Mouse (Mus musculus) embryonic facial prominence, embryonic 11.5 days (tissue): ENCODE data around the gene Prss46. TPM values are rescaled to one million over a fixed set of nuclear protein-coding genes. Genes with fewer than 3 reads are reported as not detected.

ENCODE experiments used
- ATAC-seq: fragments of 200-750 bp; cut with Nextera tagmentation; replicated peaks from 2 replicates; pipeline ENCODE4 v1.8.0; 2017; ENCODE audit warnings: low read depth; ENCODE audit not compliant: insufficient number of reproducible peaks, low FRiP score, low TSS enrichment
- DNase-seq: peaks from one replicate; pipeline ENCODE4 v3.0.0-alpha.2; 2015; ENCODE audit warnings: low spot score
- H3K27ac ChIP-seq: fragments of 300-500 bp; sonication (generic); replicated peaks from 2 replicates; pipeline ENCODE4 v1.5.1; 2014; ENCODE audit warnings: mild to moderate bottlenecking, low read depth, low read length, control low read depth
- H3K27me3 ChIP-seq: fragments of 300-500 bp; sonication (generic); 2 replicates; pipeline ENCODE4 v1.6.1; 2014; ENCODE audit warnings: mild to moderate bottlenecking, low read length, moderate library complexity, mixed read lengths; ENCODE audit not compliant: control insufficient read depth, insufficient read depth
- H3K36me3 ChIP-seq: fragments of 300-500 bp; sonication (generic); replicated peaks from 2 replicates; pipeline ENCODE4 v1.6.1; 2014; ENCODE audit warnings: low read depth, mild to moderate bottlenecking, low read length, moderate library complexity, mixed read lengths; ENCODE audit not compliant: control insufficient read depth, insufficient read depth
- H3K4me1 ChIP-seq: fragments of 300-500 bp; sonication (generic); 2 replicates; pipeline ENCODE4 v1.6.1; 2014; ENCODE audit warnings: low read length, mixed read lengths; ENCODE audit not compliant: control insufficient read depth, insufficient read depth
- H3K4me2 ChIP-seq: fragments of 300-500 bp; sonication (generic); 2 replicates; pipeline ENCODE4 v1.6.1; 2014; ENCODE audit warnings: low read depth, mild to moderate bottlenecking, control low read depth, low read length, moderate library complexity
- H3K4me3 ChIP-seq: fragments of 300-500 bp; sonication (generic); 2 replicates; pipeline ENCODE4 v1.5.1; 2014; ENCODE audit warnings: low read depth, low read length, control low read depth
- H3K9ac ChIP-seq: fragments of 300-500 bp; sonication (generic); replicated peaks from 2 replicates; pipeline ENCODE4 v1.6.1; 2014; ENCODE audit warnings: mild to moderate bottlenecking, control low read depth, low read length
- H3K9me3 ChIP-seq: fragments of 300-500 bp; sonication (generic); replicated peaks from 2 replicates; pipeline ENCODE4 v1.6.1; 2016; ENCODE audit warnings: mild to moderate bottlenecking, low read length, inconsistent platforms, mixed read lengths; ENCODE audit not compliant: control insufficient read depth
- WGBS: fragments of 180-500 bp; shearing (Covaris S2); extraction: QIAGEN DNeasy Blood & Tissue Kit; methylation state at CpG from one replicate; pipeline ENCODE4 v1.1.7; 2014; 5-methylcytosine and 5-hydroxymethylcytosine counted together
- polyA plus RNA-seq: library from polyadenylated mRNA; unstranded; fragments of >200 nt; fragmentation: Nextera tagmentation; extraction: Ambion mirVana; gene quantifications from 2 replicates; pipeline ENCODE4 v1.2.1, GENCODE M21; 2014

Prss46 gene
- polyA plus RNA-seq, 1 experiment from 2014 or later = not detected

DNA sequence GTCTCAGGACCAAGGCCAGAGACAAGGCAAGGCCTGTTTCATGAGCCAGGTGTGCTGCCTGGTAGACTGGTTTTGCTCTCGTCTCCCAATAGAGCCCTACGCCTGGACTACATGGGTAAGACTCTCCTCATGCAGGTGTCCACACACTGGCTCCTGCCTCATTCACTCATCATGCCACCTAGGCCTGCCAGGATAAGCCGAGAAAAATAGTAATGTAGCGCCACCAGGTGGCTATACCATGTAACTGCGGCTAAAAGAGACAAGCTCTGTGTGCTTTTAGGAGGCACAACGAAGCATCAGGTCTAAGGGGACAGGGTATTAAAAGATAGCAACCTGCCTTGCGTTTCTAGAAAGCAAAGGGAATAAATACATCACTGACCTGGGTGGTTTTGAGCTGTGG is 26.7 kb downstream of the Prss46 start:
- Histone ChIP-seq H3K4me2 (no peak overlapping the region), H3K9me3 (no peaks in the 10 kb centered on the region), H3K27ac (no peak overlapping the region), H3K9ac (no peak overlapping the region), H3K36me3 (no peaks in the 10 kb centered on the region), H3K4me1 (peaks cover 4% of the 10 kb centered on the region), H3K4me3 (no peak overlapping the region), H3K27me3 (peaks cover 16% of the 10 kb centered on the region)
- WGBS = 17% methylated on average over 7 of the region's 7 CpGs
- ATAC-seq = no peak
- peak; percentile 73 for DNase-seq

DNA sequence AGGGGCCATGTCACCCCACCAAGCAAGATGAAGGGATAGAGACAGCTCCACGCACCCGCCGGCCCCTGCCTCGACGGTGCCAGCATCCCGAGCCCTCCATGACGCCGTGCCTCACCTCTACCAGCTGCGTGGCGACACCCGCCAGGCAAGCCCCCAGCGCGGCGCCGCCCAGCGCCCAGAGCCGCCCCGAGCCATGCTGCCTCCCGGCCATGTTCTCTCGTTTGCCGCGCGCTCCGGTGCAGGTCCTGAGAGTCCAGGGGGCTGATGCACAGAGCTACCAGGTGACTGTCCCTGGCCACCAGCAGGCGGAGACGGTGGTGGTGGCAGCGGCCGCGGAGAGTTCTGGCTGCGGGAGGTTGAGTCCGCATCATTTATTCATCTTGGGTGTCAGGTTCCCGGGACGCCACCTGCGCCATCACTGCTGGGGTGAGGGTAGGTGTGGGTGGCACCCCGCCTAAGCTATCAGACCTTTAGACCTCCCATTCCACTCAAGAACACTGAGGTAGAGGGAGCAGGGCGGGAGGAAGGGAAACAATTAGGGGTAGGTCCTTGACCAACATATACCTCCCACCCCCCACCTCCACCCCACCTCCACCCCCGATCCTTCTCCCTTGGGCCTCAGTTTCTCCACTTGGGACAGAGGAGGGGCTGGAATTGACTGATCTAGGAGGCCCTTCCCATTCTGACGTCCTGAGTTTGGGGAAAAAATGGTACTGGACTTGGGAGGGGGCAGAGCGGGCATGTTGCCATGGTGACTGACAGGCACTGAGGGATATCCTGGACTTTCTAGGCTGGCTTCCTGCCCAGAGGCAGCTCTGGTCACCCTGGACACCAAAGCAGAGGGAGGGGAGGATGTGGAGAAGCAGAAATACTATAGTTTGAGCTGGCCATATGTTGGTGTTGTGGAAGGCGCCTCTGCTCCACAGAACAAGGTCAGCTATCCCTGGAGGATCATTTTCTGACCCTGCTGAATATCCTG is 29.7 kb downstream of the Prss46 start:
- peak overlapping the region; percentile 13; the same call in 1 of the 2 replicates for H3K9ac ChIP-seq
- peaks cover 16% of the 10 kb centered on the region for H3K27me3 ChIP-seq

GRCm38 (mm10) chr9:110874660-110875191 is 30.4 kb downstream of the Prss46 start:
- 14% methylated on average over 3 of the region's 3 CpGs for whole genome bisulfite sequencing
- H3K9me3 ChIP-seq = no peaks in the 10 kb centered on the region
- H3K9ac ChIP-seq = no peak overlapping the region
- no peak overlapping the region for H3K27ac ChIP-seq
- H3K36me3 ChIP-seq = no peaks in the 10 kb centered on the region
- no peak overlapping the region for H3K4me3 ChIP-seq
- ATAC-seq = peak; percentile 35; the same call in 1 of the 2 replicates
- H3K27me3 ChIP-seq = peaks cover 23% of the 10 kb centered on the region
- H3K4me1 ChIP-seq = peaks cover 4% of the 10 kb centered on the region
- H3K4me2 ChIP-seq = peak overlapping the region; percentile 16; the same call in 1 of the 2 replicates
- no peak for DNase-seq

More for the DNA sequence above, 29.7 kb downstream of the Prss46 start:
- DNase-seq (peak; percentile 17), ATAC-seq (no peak)
- Histone ChIP-seq H3K4me2 (peak overlapping the region; percentile 56), H3K9me3 (no peaks in the 10 kb centered on the region), H3K36me3 (no peaks in the 10 kb centered on the region), H3K4me3 (peak overlapping the region; percentile 21; the same call in 1 of the 2 replicates), H3K27ac (no peak overlapping the region), H3K4me1 (peaks cover 4% of the 10 kb centered on the region)
- WGBS = 8% methylated on average over 40 of the region's 40 CpGs

DNA sequence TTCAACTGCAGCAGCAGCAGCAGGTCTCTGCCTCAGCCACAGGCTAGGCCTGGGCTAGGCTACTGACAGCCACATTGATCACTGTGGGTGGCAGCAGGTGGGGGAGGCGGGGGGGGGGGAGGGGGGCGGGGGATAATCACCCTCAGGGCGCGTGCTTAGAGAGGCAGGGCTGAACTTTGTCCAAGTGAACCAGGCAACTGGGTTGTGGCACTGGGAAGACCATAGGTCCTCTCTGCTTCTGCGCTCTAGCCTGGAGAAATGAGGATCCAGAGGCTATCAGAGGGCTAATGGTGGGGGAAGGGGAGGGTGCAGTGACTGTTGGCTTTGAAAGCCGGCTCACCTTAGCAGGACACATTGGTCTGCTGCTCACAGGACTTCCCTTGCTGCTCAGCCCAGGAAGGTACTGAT is 31.0 kb downstream of the Prss46 start:
- Histone ChIP-seq H3K4me1 (peaks cover 4% of the 10 kb centered on the region), H3K27ac (no peak overlapping the region), H3K4me3 (no peak overlapping the region), H3K9ac (no peak overlapping the region), H3K4me2 (no peak overlapping the region), H3K36me3 (no peaks in the 10 kb centered on the region), H3K9me3 (no peaks in the 10 kb centered on the region), H3K27me3 (peaks cover 28% of the 10 kb centered on the region)
- ATAC-seq (peak; percentile 40; the same call in 1 of the 2 replicates), DNase-seq (no peak)
- 11% methylated on average over 5 of the region's 6 CpGs for WGBS

DNA sequence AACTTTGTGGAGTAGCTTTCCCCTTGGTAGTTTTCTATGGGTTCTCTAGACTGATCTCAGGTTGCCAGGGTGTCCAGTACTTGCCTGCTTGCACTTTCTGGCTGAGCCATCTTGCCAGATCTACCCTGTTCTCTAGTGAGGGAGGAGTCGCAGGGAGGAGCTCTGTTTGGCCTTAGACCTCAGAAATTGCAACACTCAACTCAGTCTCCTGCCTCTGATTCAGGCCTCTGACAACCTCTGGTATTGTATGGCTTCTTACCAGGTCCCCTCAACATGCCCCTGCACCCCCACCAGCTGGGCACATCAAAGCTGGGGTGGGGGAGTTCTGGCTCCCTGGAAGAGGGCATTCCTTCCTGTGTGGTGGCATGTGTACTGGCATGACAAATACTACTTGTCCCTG is 33.0 kb downstream of the Prss46 start:
- DNase-seq = no peak
- WGBS = 88% methylated on average over 1 of the region's 1 CpGs

GRCm38 (mm10) chr9:110877888-110878287 is 33.6 kb downstream of the Prss46 start:
- no peak overlapping the region for H3K4me2 ChIP-seq
- peaks cover 36% of the 10 kb centered on the region for H3K27me3 ChIP-seq
- no peak for ATAC-seq
- H3K4me1 ChIP-seq = peaks cover 4% of the 10 kb centered on the region
- no peaks in the 10 kb centered on the region for H3K36me3 ChIP-seq
- no peak for DNase-seq
- no peak overlapping the region for H3K4me3 ChIP-seq
- H3K9me3 ChIP-seq = no peaks in the 10 kb centered on the region
- no peak overlapping the region for H3K9ac ChIP-seq
- H3K27ac ChIP-seq = no peak overlapping the region
- WGBS = 77% methylated on average over 5 of the region's 5 CpGs

More for the DNA sequence above, 33.0 kb downstream of the Prss46 start:
- Histone ChIP-seq H3K9me3 (no peaks in the 10 kb centered on the region), H3K4me3 (no peak overlapping the region), H3K9ac (no peak overlapping the region), H3K4me1 (peaks cover 4% of the 10 kb centered on the region), H3K36me3 (no peaks in the 10 kb centered on the region), H3K4me2 (no peak overlapping the region), H3K27ac (no peak overlapping the region), H3K27me3 (peaks cover 39% of the 10 kb centered on the region)
- ATAC-seq = no peak

GRCm38 (mm10) chr9:110879191-110879920 is 35.0 kb downstream of the Prss46 start, which contains the start of gene Als2cl:
Gene Als2cl (plus strand): TSS chr9:110879870.
- ATAC-seq (no peak), DNase-seq (no peak)
- WGBS = 11% methylated on average over 12 of the region's 12 CpGs
- Histone ChIP-seq H3K4me1 (no peaks in the 10 kb centered on the region), H3K9me3 (no peaks in the 10 kb centered on the region), H3K9ac (peak within 1 kb of the TSS; percentile 52), H3K4me3 (peak within 1 kb of the TSS; percentile 49), H3K4me2 (peak within 1 kb of the TSS; percentile 72), H3K27me3 (peaks cover 24% of the 10 kb centered on the region), H3K27ac (no peak within 1 kb of the TSS), H3K36me3 (no peaks in the 10 kb centered on the region)
